Mouse (Mus musculus): ENCODE data around the gene Rcan1. TPM values are rescaled to one million over a fixed set of nuclear protein-coding genes. Genes with fewer than 3 reads are reported as not detected.

Gene Rcan1
- polyA plus RNA-seq (2014; fragmentation: Illumina TruSeq; extraction: RNeasy Lipid Tissue Mini Kit (QIAGEN cat#74804); ENCODE audit: low read depth, low replicate concordance), result 80.0 TPM

DNA sequence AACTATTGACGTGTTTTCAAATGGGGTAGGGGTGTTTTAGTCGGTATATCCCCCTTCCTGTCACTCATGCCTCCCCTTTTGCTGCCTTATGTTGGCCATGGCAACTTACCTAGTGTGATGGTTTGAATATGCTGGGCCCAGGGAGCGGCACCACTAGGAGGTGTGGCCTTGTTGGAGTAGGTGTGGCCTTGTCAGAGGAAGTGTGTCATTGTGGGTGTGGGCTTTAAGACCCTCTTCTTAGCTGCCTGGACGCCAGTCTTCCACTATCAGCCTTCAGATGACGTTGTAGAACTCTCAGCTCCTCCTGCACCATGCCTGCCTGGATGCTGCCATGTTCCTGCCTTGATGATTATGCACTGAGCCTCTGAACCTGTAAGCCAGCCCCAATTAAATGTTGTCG lies at the start of gene Rcan1:
Gene Rcan1 (minus strand): TSS at position 162 of the 400 bp plus-strand sequence.

DNA sequence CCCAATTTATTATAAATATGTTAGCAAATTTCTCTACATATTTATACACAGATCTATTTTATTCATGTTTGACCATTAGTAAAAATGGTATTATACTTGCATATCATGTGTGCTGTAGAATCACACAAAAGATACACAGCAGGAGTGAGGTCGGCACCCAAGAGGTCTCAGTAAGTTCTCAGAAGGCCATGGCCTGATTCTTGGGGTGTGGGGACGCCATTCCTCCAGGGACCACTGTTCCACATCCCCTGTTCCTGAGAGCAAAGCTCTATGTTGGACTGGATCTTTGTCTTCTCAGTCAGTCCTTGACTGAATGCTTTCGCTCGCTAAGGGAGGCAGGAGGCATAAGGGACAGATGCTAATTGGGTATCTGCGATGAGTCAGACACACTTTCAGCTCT lies 14.8 kb upstream of the Rcan1 start, which contains the start of gene Clic6:
Gene Clic6 (plus strand): TSS at position 301 of the 400 bp plus-strand sequence.

GRCm38 (mm10) chr16:92359229-92359628 lies 111.4 kb downstream of the Rcan1 start, which contains the start of gene Kcne1:
Gene Kcne1, minus strand, starts transcription at chr16:92359468.

Other genes starting within 250 kb of the Rcan1 start
- gene Kcne2, start 178.5 kb downstream of the Rcan1 start, polyA plus RNA-seq (2014; fragmentation: Illumina TruSeq; extraction: RNeasy Lipid Tissue Mini Kit (QIAGEN cat#74804); ENCODE audit: low read depth, low replicate concordance), result not detected
- gene Smim11, start 169.6 kb downstream of the Rcan1 start, polyA plus RNA-seq (2014; fragmentation: Illumina TruSeq; extraction: RNeasy Lipid Tissue Mini Kit (QIAGEN cat#74804); ENCODE audit: low read depth, low replicate concordance), result 183 TPM
- not detected for gene Fam243, start 149.4 kb downstream of the Rcan1 start, polyA plus RNA-seq (2014; fragmentation: Illumina TruSeq; extraction: RNeasy Lipid Tissue Mini Kit (QIAGEN cat#74804); ENCODE audit: low read depth, low replicate concordance)
- 11.1 TPM for gene Kcne1, start 111.4 kb downstream of the Rcan1 start, polyA plus RNA-seq (2014; fragmentation: Illumina TruSeq; extraction: RNeasy Lipid Tissue Mini Kit (QIAGEN cat#74804); ENCODE audit: low read depth, low replicate concordance)
- 0.26 TPM for gene Clic6, start 14.9 kb upstream of the Rcan1 start, polyA plus RNA-seq (2014; fragmentation: Illumina TruSeq; extraction: RNeasy Lipid Tissue Mini Kit (QIAGEN cat#74804); ENCODE audit: low read depth, low replicate concordance)

All from heart, adult 10 weeks (tissue).